Mouse (Mus musculus) embryonic facial prominence, embryonic 13.5 days (tissue): ENCODE results near the gene Vip. TPM values are rescaled to one million over a fixed set of nuclear protein-coding genes. Genes with fewer than 3 reads are reported as not detected.

Experiments used
- ATAC-seq: fragments of 200-750 bp; cut with Nextera tagmentation; 2 replicates; pipeline ENCODE4 v1.8.0; 2017; ENCODE audit warnings: low read depth; ENCODE audit not compliant: insufficient number of reproducible peaks, insufficient read depth, low FRiP score, low TSS enrichment
- H3K27ac ChIP-seq: fragments of 300-500 bp; sonication (generic); 2 replicates; pipeline ENCODE4 v1.5.1; 2015; ENCODE audit warnings: moderate library complexity, mild to moderate bottlenecking, inconsistent platforms
- H3K27me3 ChIP-seq: fragments of 300-500 bp; sonication (generic); 2 replicates; pipeline ENCODE4 v1.6.1; 2015; ENCODE audit warnings: mild to moderate bottlenecking, inconsistent platforms
- H3K36me3 ChIP-seq: fragments of 300-500 bp; sonication (generic); 2 replicates; pipeline ENCODE4 v1.6.1; 2015; ENCODE audit warnings: mild to moderate bottlenecking, inconsistent platforms
- H3K4me1 ChIP-seq: fragments of 300-500 bp; sonication (generic); 2 replicates; pipeline ENCODE4 v1.6.1; 2015; ENCODE audit warnings: inconsistent platforms
- H3K4me2 ChIP-seq: fragments of 300-500 bp; sonication (generic); 2 replicates; pipeline ENCODE4 v1.6.1; 2015; ENCODE audit warnings: moderate library complexity, mild to moderate bottlenecking, inconsistent platforms
- H3K4me3 ChIP-seq: fragments of 300-500 bp; sonication (generic); 2 replicates; pipeline ENCODE4 v1.5.1; 2015; ENCODE audit warnings: mild to moderate bottlenecking, inconsistent platforms
- H3K9ac ChIP-seq: fragments of 300-500 bp; sonication (generic); 2 replicates; pipeline ENCODE4 v1.6.1; 2015; ENCODE audit warnings: mild to moderate bottlenecking, inconsistent platforms
- H3K9me3 ChIP-seq: fragments of 300-500 bp; sonication (generic); 2 replicates; pipeline ENCODE4 v1.6.1; 2016; ENCODE audit warnings: inconsistent platforms
- WGBS: fragments of 180-500 bp; shearing (Covaris S2); methylation state at CpG from one replicate; pipeline ENCODE4 v1.1.7; 2015; ENCODE audit warnings: mixed read lengths; 5-methylcytosine and 5-hydroxymethylcytosine counted together
- polyA plus RNA-seq: library from polyadenylated mRNA; unstranded; fragments of >200 nt; fragmentation: Nextera tagmentation; extraction: Ambion mirVana; gene quantifications from 2 replicates; pipeline ENCODE4 v1.2.1, GENCODE M21; 2015

Vip gene
- polyA plus RNA-seq, 1 experiment from 2014 or later: not detected

GRCm38 (mm10) chr10:5633672-5634200 is 5.3 kb upstream of the Vip start:
- Histone ChIP-seq H3K4me3 (no peak overlapping the region), H3K4me2 (no peak overlapping the region), H3K9me3 (no peaks in the 10 kb centered on the region), H3K27ac (no peak overlapping the region), H3K36me3 (no peaks in the 10 kb centered on the region), H3K4me1 (no peaks in the 10 kb centered on the region), H3K9ac (no peak overlapping the region), H3K27me3 (no peaks in the 10 kb centered on the region)
- no peak for ATAC-seq
- 76% methylated on average over 4 of the region's 4 CpGs for WGBS

DNA sequence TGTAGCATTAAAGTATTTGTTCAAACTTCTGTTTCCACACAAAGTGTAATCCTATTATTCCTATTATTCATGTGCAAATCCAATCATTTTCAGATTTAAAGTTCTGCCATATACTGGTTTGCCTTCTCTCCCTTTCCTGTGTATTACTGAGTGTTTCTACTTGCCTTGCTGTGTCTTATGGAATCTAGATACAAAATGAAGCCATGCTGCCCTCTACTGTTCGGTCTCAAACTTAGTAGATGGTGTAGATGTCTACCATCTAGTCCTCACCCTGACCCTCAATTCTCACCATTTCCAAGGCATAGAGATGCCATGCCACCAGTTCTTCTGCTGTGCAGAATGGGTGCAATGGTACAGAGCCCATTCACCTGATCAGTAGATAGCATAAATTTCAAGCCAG is 4.7 kb upstream of the Vip start:
- whole genome bisulfite sequencing: 37% methylated on average over 1 of the region's 1 CpGs
- H3K36me3 ChIP-seq: no peaks in the 10 kb centered on the region
- no peak overlapping the region for H3K4me2 ChIP-seq
- H3K4me1 ChIP-seq: no peaks in the 10 kb centered on the region
- H3K9me3 ChIP-seq: no peaks in the 10 kb centered on the region
- ATAC-seq: no peak
- H3K9ac ChIP-seq: no peak overlapping the region
- H3K4me3 ChIP-seq: no peak overlapping the region
- no peaks in the 10 kb centered on the region for H3K27me3 ChIP-seq
- H3K27ac ChIP-seq: no peak overlapping the region

- 77% methylated on average over 4 of the region's 4 CpGs for WGBS
- ATAC-seq: no peak
- H3K4me3 ChIP-seq: no peak overlapping the region
- no peak overlapping the region for H3K27ac ChIP-seq
- no peaks in the 10 kb centered on the region for H3K36me3 ChIP-seq
- no peaks in the 10 kb centered on the region for H3K27me3 ChIP-seq
- H3K9me3 ChIP-seq: no peaks in the 10 kb centered on the region
- no peak overlapping the region for H3K9ac ChIP-seq
- H3K4me1 ChIP-seq: no peaks in the 10 kb centered on the region
- no peak overlapping the region for H3K4me2 ChIP-seq
Measured at GRCm38 (mm10) chr10:5637322-5637721, 1.7 kb upstream of the Vip start.

DNA sequence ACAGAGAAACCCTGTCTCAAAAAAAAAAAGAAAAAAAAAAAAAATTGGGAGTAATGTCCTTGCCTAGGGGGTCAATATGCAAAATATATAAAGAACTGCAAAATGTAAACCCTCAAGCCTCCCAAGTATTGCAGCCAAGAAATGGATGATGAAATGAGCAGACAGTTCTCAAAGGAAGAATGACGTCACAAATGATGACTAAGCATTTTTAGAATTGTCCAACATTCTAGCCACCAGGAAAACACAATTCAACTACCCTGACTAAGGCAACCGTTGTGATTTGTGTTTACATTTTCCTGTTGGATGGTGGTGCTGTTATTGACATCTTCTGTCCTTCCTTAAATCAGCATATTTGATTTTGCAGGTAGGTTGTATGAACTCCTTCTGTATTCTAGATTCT is 42.3 kb downstream of the Vip start:
- Histone ChIP-seq H3K4me3 (no peak overlapping the region), H3K27me3 (no peaks in the 10 kb centered on the region), H3K36me3 (no peaks in the 10 kb centered on the region), H3K9me3 (no peaks in the 10 kb centered on the region), H3K4me2 (no peak overlapping the region), H3K9ac (no peak overlapping the region), H3K4me1 (no peaks in the 10 kb centered on the region), H3K27ac (no peak overlapping the region)
- WGBS: 85% methylated on average over 2 of the region's 2 CpGs
- no peak for ATAC-seq

- no peaks in the 10 kb centered on the region for H3K36me3 ChIP-seq
- WGBS: 65% methylated on average over 6 of the region's 6 CpGs
- no peak overlapping the region for H3K9ac ChIP-seq
- H3K9me3 ChIP-seq: no peaks in the 10 kb centered on the region
- no peaks in the 10 kb centered on the region for H3K27me3 ChIP-seq
- no peak overlapping the region for H3K4me2 ChIP-seq
- no peak for ATAC-seq
- no peak overlapping the region for H3K4me3 ChIP-seq
- no peaks in the 10 kb centered on the region for H3K4me1 ChIP-seq
- no peak overlapping the region for H3K27ac ChIP-seq
Measured at GRCm38 (mm10) chr10:5685608-5686007, 46.6 kb downstream of the Vip start.

DNA sequence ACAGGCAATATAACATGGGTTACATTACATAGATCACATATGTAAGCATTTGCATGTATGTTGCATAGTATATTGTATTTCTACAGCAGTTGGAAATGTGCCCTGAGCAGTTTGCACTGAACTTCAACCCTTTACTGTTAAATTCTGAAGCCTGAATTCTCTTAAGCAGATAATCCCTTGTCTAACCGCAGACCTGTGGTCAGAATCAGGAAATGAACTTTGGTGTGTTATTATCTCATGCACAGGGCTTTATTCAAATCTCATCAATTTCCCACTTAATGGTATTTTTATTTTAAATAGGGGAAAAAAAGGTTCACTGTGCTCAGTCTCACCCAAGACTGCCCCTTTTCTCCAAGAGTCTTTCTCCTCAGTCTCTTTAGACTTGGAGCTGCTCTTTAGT is 55.3 kb downstream of the Vip start:
- H3K4me3 ChIP-seq: no peak overlapping the region
- H3K4me1 ChIP-seq: no peaks in the 10 kb centered on the region
- H3K4me2 ChIP-seq: no peak overlapping the region
- no peaks in the 10 kb centered on the region for H3K9me3 ChIP-seq
- no peak for ATAC-seq
- H3K27ac ChIP-seq: no peak overlapping the region
- 61% methylated on average over 1 of the region's 1 CpGs for WGBS
- no peaks in the 10 kb centered on the region for H3K36me3 ChIP-seq
- H3K27me3 ChIP-seq: no peaks in the 10 kb centered on the region
- H3K9ac ChIP-seq: no peak overlapping the region

Other genes starting within 250 kb of the Vip start
- 6.3 and 7.4 TPM in 2 replicates for gene Syne1, start 87.7 kb upstream of the Vip start, polyA plus RNA-seq
- 3.2 and 3.5 TPM in 2 replicates for gene Myct1, start 45.4 kb upstream of the Vip start, polyA plus RNA-seq
- gene Fbxo5, start 166.4 kb downstream of the Vip start, polyA plus RNA-seq: 75.8 and 76.6 TPM in 2 replicates
- gene Mtrf1l, start 184.7 kb downstream of the Vip start, polyA plus RNA-seq: 17.5 and 18.0 TPM in 2 replicates